In genomic region chr13:102315921-102316692, GRCm38 (mm10) we compare ENCODE assay signal across 23 mouse cellular contexts.
DNase-seq lines count a peak whose midpoint lies in the region; ATAC-seq and TF ChIP-seq lines count a peak whose summit lies in the region.
"Had no signal": no experiment of that assay in that cellular context is flagged by ENCODE, and none has a peak within 500 bp of the region (broad histone marks: within the 10 kb centered on the region; RNA-seq: fewer than 3 reads in every experiment).

No protein-coding gene starts in this region.

- TF ChIP-seq CTCF in lung, postnatal 0 days (IDR thresholded peaks at IDR 0.05): no peak

- peak; percentile 85 for DNase-seq in heart, adult 11 months
- DNase-seq in heart, adult 18-20 months: no peak
- peak; percentile 8 for DNase-seq in lung, postnatal 0 days (ENCODE audit: low spot score)
- DNase-seq in lung, postnatal 4 days: no peak
- peak; percentile 73 for DNase-seq in retina, embryonic 14.5 days (ENCODE audit: low spot score)
- DNase-seq in thymus, postnatal 10 days (ENCODE audit: low spot score in 2 of 2): no peak
- DNase-seq in embryo, embryonic 10.5 days (ENCODE audit: low spot score): no peak
- DNase-seq: adrenal gland, postnatal 10 days; cerebellum, adult 9-10 months; gastrocnemius, postnatal 10 days; heart, postnatal 14 days; kidney, adult 8-10 months; kidney, postnatal 14 days; left cerebral cortex, postnatal 4 days; lung, adult 18-20 months; lung, postnatal 36 days; right cerebral cortex, adult 18-20 months; thymus, postnatal 36 days had no signal

- no peaks in the 10 kb centered on the region for H3K36me3 ChIP-seq in lung, postnatal 0 days (ENCODE audit: insufficient read depth, low read length)
- H3K36me3 ChIP-seq: heart, embryonic 13.5 days; limb, embryonic 15.5 days; midbrain, embryonic 15.5 days; neural tube, embryonic 12.5 days had no signal

- TF ChIP-seq EP300 in lung, postnatal 0 days (IDR thresholded peaks at IDR 0.05): 0 out of 2 replicates have a peak, but pooled peaks have one; percentile 27

- H3K9ac ChIP-seq in lung, postnatal 0 days (replicated peaks; ENCODE audit: low read depth): no peak overlapping the region
- H3K9ac ChIP-seq: heart, embryonic 13.5 days; limb, embryonic 15.5 days; midbrain, embryonic 15.5 days; neural tube, embryonic 12.5 days had no signal

- peak; percentile 37; the same call in 1 of the 2 replicates for ATAC-seq in lung, postnatal 0 days
- ATAC-seq: activated CD4-positive, CD25-positive, alpha-beta regulatory T cell, adult 4 months; midbrain, embryonic 15.5 days had no signal

- H3K27ac ChIP-seq in lung, postnatal 0 days (ENCODE audit: low read length): no peak overlapping the region
- H3K27ac ChIP-seq: heart, embryonic 13.5 days; limb, embryonic 15.5 days; midbrain, embryonic 15.5 days; neural tube, embryonic 12.5 days had no signal

- H3K9me3 ChIP-seq in lung, postnatal 0 days (ENCODE audit: low read length): no peaks in the 10 kb centered on the region
- H3K9me3 ChIP-seq: heart, embryonic 13.5 days; limb, embryonic 15.5 days; midbrain, embryonic 15.5 days; neural tube, embryonic 12.5 days had no signal

- WGBS in lung, postnatal 0 days: 68% methylated on average over 3 of the region's 3 CpGs

- H3K4me2 ChIP-seq in lung, postnatal 0 days (replicated peaks; ENCODE audit: low read depth, low read length): no peak overlapping the region
- H3K4me2 ChIP-seq: heart, embryonic 13.5 days; limb, embryonic 15.5 days; midbrain, embryonic 15.5 days; neural tube, embryonic 12.5 days had no signal

- no peaks in the 10 kb centered on the region for H3K27me3 ChIP-seq in lung, postnatal 0 days (replicated peaks; ENCODE audit: insufficient read depth, low read length)
- H3K27me3 ChIP-seq: heart, embryonic 13.5 days; limb, embryonic 15.5 days; midbrain, embryonic 15.5 days; neural tube, embryonic 12.5 days had no signal

- no peaks in the 10 kb centered on the region for H3K4me1 ChIP-seq in lung, postnatal 0 days (ENCODE audit: insufficient read depth, low read depth, low read length)
- H3K4me1 ChIP-seq: limb, embryonic 15.5 days; midbrain, embryonic 15.5 days; neural tube, embryonic 12.5 days had no signal

- H3K4me3 ChIP-seq in lung, postnatal 0 days (ENCODE audit: low read depth, low read length): no peak overlapping the region
- H3K4me3 ChIP-seq: heart, embryonic 13.5 days; limb, embryonic 15.5 days; midbrain, embryonic 15.5 days; neural tube, embryonic 12.5 days had no signal

Comparison
In these comparisons a context has a peak if more than half of its experiments do, and no peak if none do; other contexts are left out.
1. DNase-seq: peak in heart, adult 11 months (single experiment), lung, postnatal 0 days (single experiment) and retina, embryonic 14.5 days (single experiment); none in heart, adult 18-20 months (0 of 2), lung, postnatal 4 days (0 of 2), thymus, postnatal 10 days (0 of 2) and embryo, embryonic 10.5 days (single experiment).